Mouse (Mus musculus): Measurements from ENCODE around the gene Fmn2. TPM values are rescaled to one million over a fixed set of nuclear protein-coding genes. Genes with fewer than 3 reads are reported as not detected.

The Fmn2 gene
- polyA plus RNA-seq, 1 experiment from 2014 or later, result 9.4 TPM

GRCm38 (mm10) chr1:174836861-174837260 is 335.2 kb downstream of the Fmn2 start:
- ATAC-seq (ENCODE audit: low FRiP score, low TSS enrichment) (no peak), DNase-seq (no peak)
- H3K9ac ChIP-seq (replicated peaks; ENCODE audit: low read length), result no peak overlapping the region
- no peak overlapping the region for H3K4me2 ChIP-seq (ENCODE audit: low read length)
- no peaks in the 10 kb centered on the region for H3K36me3 ChIP-seq (ENCODE audit: control insufficient read depth, insufficient read depth, low read length)
- H3K4me3 ChIP-seq (replicated peaks; ENCODE audit: low read depth, low read length), result no peak overlapping the region
- no peaks in the 10 kb centered on the region for H3K4me1 ChIP-seq (ENCODE audit: control insufficient read depth, insufficient read depth, low read length)
- no peaks in the 10 kb centered on the region for H3K9me3 ChIP-seq (ENCODE audit: control insufficient read depth, low read length)
- 94% methylated on average over 23 of the region's 23 CpGs for WGBS
- H3K27me3 ChIP-seq (ENCODE audit: control insufficient read depth, insufficient read depth, low read length), result no peaks in the 10 kb centered on the region
- H3K27ac ChIP-seq (replicated peaks; ENCODE audit: low read depth, low read length), result no peak overlapping the region

GRCm38 (mm10) chr1:174844786-174845185 is 343.2 kb downstream of the Fmn2 start:
- no peaks in the 10 kb centered on the region for H3K4me1 ChIP-seq (ENCODE audit: control insufficient read depth, insufficient read depth, low read length)
- H3K4me3 ChIP-seq (replicated peaks; ENCODE audit: low read depth, low read length), result no peak overlapping the region
- H3K27ac ChIP-seq (replicated peaks; ENCODE audit: low read depth, low read length), result no peak overlapping the region
- no peak for DNase-seq
- ATAC-seq (ENCODE audit: low FRiP score, low TSS enrichment), result no peak
- H3K36me3 ChIP-seq (ENCODE audit: control insufficient read depth, insufficient read depth, low read length), result no peaks in the 10 kb centered on the region
- H3K27me3 ChIP-seq (ENCODE audit: control insufficient read depth, insufficient read depth, low read length), result no peaks in the 10 kb centered on the region
- no peaks in the 10 kb centered on the region for H3K9me3 ChIP-seq (ENCODE audit: control insufficient read depth, low read length)
- no peak overlapping the region for H3K9ac ChIP-seq (replicated peaks; ENCODE audit: low read length)
- no peak overlapping the region for H3K4me2 ChIP-seq (ENCODE audit: low read length)
- 88% methylated on average over 6 of the region's 6 CpGs for WGBS

GRCm38 (mm10) chr1:174856188-174856587 is 354.6 kb downstream of the Fmn2 start:
- Histone ChIP-seq H3K27me3 (ENCODE audit: control insufficient read depth, insufficient read depth, low read length) (no peaks in the 10 kb centered on the region), H3K4me1 (ENCODE audit: control insufficient read depth, insufficient read depth, low read length) (no peaks in the 10 kb centered on the region), H3K27ac (replicated peaks; ENCODE audit: low read depth, low read length) (no peak overlapping the region), H3K9ac (replicated peaks; ENCODE audit: low read length) (no peak overlapping the region), H3K36me3 (ENCODE audit: control insufficient read depth, insufficient read depth, low read length) (no peaks in the 10 kb centered on the region), H3K9me3 (ENCODE audit: control insufficient read depth, low read length) (no peaks in the 10 kb centered on the region), H3K4me3 (replicated peaks; ENCODE audit: low read depth, low read length) (no peak overlapping the region), H3K4me2 (ENCODE audit: low read length) (no peak overlapping the region)
- no peak for ATAC-seq (ENCODE audit: low FRiP score, low TSS enrichment)
- DNase-seq, result no peak
- 80% methylated on average over 2 of the region's 2 CpGs for WGBS

GRCm38 (mm10) chr1:174860407-174861118 is 358.9 kb downstream of the Fmn2 start:
- Histone ChIP-seq H3K36me3 (ENCODE audit: control insufficient read depth, insufficient read depth, low read length) (no peaks in the 10 kb centered on the region), H3K4me2 (ENCODE audit: low read length) (no peak overlapping the region), H3K9ac (replicated peaks; ENCODE audit: low read length) (no peak overlapping the region), H3K27me3 (ENCODE audit: control insufficient read depth, insufficient read depth, low read length) (no peaks in the 10 kb centered on the region), H3K27ac (replicated peaks; ENCODE audit: low read depth, low read length) (no peak overlapping the region), H3K4me3 (replicated peaks; ENCODE audit: low read depth, low read length) (no peak overlapping the region), H3K9me3 (ENCODE audit: control insufficient read depth, low read length) (no peaks in the 10 kb centered on the region), H3K4me1 (ENCODE audit: control insufficient read depth, insufficient read depth, low read length) (no peaks in the 10 kb centered on the region)
- DNase-seq, result peak; percentile 2
- 60% methylated on average over 10 of the region's 10 CpGs for WGBS
- peak; percentile 41; the same call in 1 of the 2 replicates for ATAC-seq (ENCODE audit: low FRiP score, low TSS enrichment)

Other genes starting within 250 kb of the Fmn2 start
- not detected in 2 replicates for gene Olfr419, start 249.8 kb upstream of the Fmn2 start, polyA plus RNA-seq (2014; fragmentation: Nextera tagmentation; extraction: Ambion mirVana)
- not detected in 2 replicates for gene Mptx1, start 171.3 kb upstream of the Fmn2 start, polyA plus RNA-seq (2014; fragmentation: Nextera tagmentation; extraction: Ambion mirVana)
- gene Olfr417, start 136.7 kb upstream of the Fmn2 start, polyA plus RNA-seq (2014; fragmentation: Nextera tagmentation; extraction: Ambion mirVana), result not detected in 2 replicates
- gene Olfr248, start 110.8 kb upstream of the Fmn2 start, polyA plus RNA-seq (2014; fragmentation: Nextera tagmentation; extraction: Ambion mirVana), result not detected in 2 replicates
- not detected in 2 replicates for gene Olfr414, start 77.8 kb upstream of the Fmn2 start, polyA plus RNA-seq (2014; fragmentation: Nextera tagmentation; extraction: Ambion mirVana)
- not detected in 2 replicates for gene Olfr220, start 59.7 kb upstream of the Fmn2 start, polyA plus RNA-seq (2014; fragmentation: Nextera tagmentation; extraction: Ambion mirVana)

Data from midbrain, embryonic 14.5 days (tissue).